Mouse (Mus musculus) thymus, adult 2 months (tissue): ENCODE results near the gene Cox10.

ENCODE experiments used
- CTCF ChIP-seq: fragments of 200-500 bp; IDR thresholded peaks from 2 replicates; pipeline ENCODE4 v1.5.1; 2012; ENCODE audit warnings: mild to moderate bottlenecking, control low read depth, low read length, moderate library complexity, borderline replicate concordance; ENCODE audit not compliant: control insufficient read depth, poor library complexity, insufficient read depth; ENCODE audit errors: extremely low read depth
- POLR2A ChIP-seq: fragments of 200-500 bp; IDR thresholded peaks from 2 replicates; pipeline ENCODE4 v1.6.1; 2012; ENCODE audit warnings: mild to moderate bottlenecking, low read length, control low read depth, moderate library complexity; ENCODE audit not compliant: control insufficient read depth, poor library complexity, insufficient read depth; ENCODE audit errors: extremely low read depth

DNA sequence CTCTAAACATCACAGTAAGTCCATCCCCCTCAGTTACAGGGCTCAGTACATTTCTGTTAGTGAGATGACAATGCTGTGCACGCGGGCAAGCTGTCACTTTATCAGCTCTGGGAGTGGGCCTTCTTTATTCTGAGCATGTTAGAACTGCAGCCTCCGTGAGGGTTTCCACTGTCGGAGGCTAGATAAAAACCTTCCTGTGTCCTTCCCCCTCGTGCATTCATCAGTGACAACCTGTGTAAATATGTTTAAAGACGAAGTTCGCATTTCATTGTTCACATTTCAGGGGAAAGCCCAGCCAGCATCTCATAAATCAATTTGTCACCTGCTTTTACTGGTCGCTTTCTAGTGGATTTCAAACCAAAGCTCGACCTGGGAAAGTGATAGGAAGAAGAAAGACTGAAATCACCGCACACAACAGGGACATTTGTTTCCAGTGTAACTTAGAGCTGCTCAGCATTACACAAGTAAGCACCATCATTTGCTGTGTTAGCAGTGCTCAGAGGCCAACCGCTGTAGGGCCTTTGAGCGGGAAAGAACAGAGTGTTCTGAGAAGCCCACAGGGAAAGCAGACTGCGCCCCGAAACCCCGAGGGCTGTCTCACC lies 55.8 kb downstream of the Cox10 start:
- TF ChIP-seq CTCF (no peak), POLR2A (no peak)
